Mouse (Mus musculus) retina, postnatal 1 day (tissue): Measurements from ENCODE around the gene Layn.

ENCODE experiments used
- DNase-seq: peaks from one replicate; pipeline ENCODE4 v3.0.0-alpha.2; 2012

Layn gene

GRCm38 (mm10) chr9:51076979-51077315, at the start of gene Layn:
TSS of gene Layn (minus strand) at chr9:51077094.
- DNase-seq: peak; percentile 90

- no peak for DNase-seq
Observed at GRCm38 (mm10) chr9:51114767-51115166, 37.9 kb upstream of the Layn start.

- DNase-seq: no peak
Observed at GRCm38 (mm10) chr9:51105751-51106150, 28.9 kb upstream of the Layn start.

GRCm38 (mm10) chr9:51103808-51104514, 27.1 kb upstream of the Layn start:
- DNase-seq: peak; percentile 73

GRCm38 (mm10) chr9:51102963-51103807, 26.3 kb upstream of the Layn start:
- peak; percentile 65 for DNase-seq

GRCm38 (mm10) chr9:51101756-51102425, 25.0 kb upstream of the Layn start, which contains the start of gene 4833427G06Rik:
TSS of gene 4833427G06Rik (minus strand) at chr9:51102078.
- DNase-seq: peak; percentile 83

- no peak for DNase-seq
Observed at GRCm38 (mm10) chr9:51096306-51096705, 19.4 kb upstream of the Layn start.

- DNase-seq: no peak
Observed at GRCm38 (mm10) chr9:51093697-51094096, 16.8 kb upstream of the Layn start.

GRCm38 (mm10) chr9:51081614-51082013, 4.7 kb upstream of the Layn start:
- DNase-seq: no peak

GRCm38 (mm10) chr9:51076300-51076978, 455 bp downstream of the Layn start:
- peak; percentile 43 for DNase-seq

- DNase-seq: no peak
Observed at GRCm38 (mm10) chr9:51075780-51076179, 1.1 kb downstream of the Layn start.

- no peak for DNase-seq
Observed at GRCm38 (mm10) chr9:51070801-51071200, 6.1 kb downstream of the Layn start.

GRCm38 (mm10) chr9:51068202-51068601, 8.7 kb downstream of the Layn start:
- peak; percentile 45 for DNase-seq

- no peak for DNase-seq
Observed at GRCm38 (mm10) chr9:51060601-51061000, 16.3 kb downstream of the Layn start, which contains the start of gene Btg4. TSS of gene Btg4 (plus strand) at chr9:51060901.

GRCm38 (mm10) chr9:51058951-51059521, 17.9 kb downstream of the Layn start:
- DNase-seq: no peak

- no peak for DNase-seq
Observed at GRCm38 (mm10) chr9:51056360-51057324, 20.3 kb downstream of the Layn start.

- peak; percentile 6 for DNase-seq
Observed at GRCm38 (mm10) chr9:51052180-51052579, 24.7 kb downstream of the Layn start.

GRCm38 (mm10) chr9:51042136-51042535, 34.8 kb downstream of the Layn start:
- no peak for DNase-seq

- DNase-seq: no peak
Observed at GRCm38 (mm10) chr9:51041491-51041980, 35.4 kb downstream of the Layn start.

- DNase-seq: no peak
Observed at GRCm38 (mm10) chr9:51032785-51033529, 43.9 kb downstream of the Layn start.
